Mouse (Mus musculus) naive thymus-derived CD4-positive, alpha-beta T cell, adult 2 months (primary cell): Measurements from ENCODE around the gene Chrd.

ENCODE experiments used
- DNase-seq: peaks from one replicate; pipeline ENCODE4 v3.0.0-alpha.2; 2011; ENCODE audit warnings: low read depth

Chrd gene

DNA sequence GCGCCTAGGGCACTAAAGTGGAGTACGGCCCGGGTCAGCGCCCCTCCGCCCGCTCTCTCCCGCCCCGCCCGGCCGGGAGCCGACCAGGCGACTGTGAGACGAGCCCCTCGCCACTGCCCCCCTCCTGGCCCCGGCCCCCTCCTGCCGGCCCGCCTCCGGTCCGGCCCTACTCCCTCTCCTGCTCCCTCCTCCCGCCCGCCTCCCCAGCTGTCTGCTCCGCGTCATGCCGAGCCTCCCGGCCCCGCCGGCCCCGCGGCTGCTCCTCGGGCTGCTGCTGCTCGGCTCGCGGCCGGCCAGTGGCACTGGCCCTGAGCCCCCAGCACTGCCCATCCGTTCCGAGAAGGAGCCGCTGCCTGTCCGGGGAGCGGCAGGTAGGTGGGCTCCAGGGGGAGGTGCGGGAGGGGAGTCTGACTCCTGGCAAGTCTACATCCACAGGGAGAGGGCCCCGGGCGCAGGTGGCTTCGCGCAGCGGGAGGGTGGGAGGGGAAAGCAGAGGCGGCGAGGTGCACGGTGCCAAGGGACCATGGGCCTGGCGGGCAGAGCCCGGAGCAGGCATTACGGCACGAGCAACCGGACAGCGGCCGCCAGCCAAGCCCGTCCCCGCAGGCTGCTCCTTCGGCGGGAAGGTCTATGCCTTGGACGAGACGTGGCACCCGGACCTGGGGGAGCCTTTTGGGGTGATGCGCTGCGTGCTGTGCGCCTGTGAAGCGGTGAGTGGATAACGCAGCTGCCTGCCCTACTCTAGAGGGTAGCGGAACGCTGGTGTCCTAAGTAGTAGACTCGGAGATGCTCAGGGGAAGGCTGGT, at the start of gene Chrd:
Chrd (plus strand) TSS at position 203 of the 806 bp plus-strand sequence.
- DNase-seq, result no peak

DNA sequence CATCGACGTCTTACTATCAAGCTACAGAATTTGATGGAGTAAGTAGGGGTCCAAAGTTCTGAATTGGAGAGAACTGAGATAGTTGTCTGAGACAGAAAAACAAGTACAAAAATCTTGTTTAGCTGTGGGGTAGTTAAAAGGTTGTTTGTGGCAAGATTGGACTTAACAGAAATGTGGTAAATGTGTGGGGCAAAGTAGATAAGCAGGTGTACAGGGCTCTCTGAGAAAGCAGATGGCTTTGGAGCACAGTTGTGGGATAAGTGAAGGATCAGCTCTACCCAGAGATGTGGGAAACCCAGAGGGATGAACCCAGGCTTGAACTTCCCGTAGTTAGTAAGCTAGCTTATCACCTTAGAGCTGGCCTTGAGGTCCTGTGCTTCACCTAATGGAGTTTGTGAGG, 42.2 kb upstream of the Chrd start:
- no peak for DNase-seq

DNA sequence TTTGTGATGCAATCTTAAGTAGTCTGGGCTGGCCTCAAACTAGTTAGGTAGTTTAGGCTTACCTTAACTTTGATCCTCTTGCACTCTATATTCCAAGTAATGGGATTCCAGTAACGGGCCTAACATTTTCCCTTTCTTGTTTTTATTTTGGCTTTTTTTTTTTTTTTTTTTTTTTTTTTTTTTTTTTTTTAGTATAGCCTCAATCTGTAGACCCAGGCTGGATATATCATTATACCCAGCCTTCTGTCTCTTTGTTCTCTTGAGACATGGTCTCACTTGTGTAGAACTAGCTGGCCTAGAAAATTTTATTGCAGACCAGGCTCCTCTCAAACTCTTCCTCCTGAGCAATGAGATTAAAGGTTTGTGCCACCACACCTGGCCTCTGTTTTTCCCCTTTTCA, 41.3 kb upstream of the Chrd start:
- DNase-seq, result no peak

DNA sequence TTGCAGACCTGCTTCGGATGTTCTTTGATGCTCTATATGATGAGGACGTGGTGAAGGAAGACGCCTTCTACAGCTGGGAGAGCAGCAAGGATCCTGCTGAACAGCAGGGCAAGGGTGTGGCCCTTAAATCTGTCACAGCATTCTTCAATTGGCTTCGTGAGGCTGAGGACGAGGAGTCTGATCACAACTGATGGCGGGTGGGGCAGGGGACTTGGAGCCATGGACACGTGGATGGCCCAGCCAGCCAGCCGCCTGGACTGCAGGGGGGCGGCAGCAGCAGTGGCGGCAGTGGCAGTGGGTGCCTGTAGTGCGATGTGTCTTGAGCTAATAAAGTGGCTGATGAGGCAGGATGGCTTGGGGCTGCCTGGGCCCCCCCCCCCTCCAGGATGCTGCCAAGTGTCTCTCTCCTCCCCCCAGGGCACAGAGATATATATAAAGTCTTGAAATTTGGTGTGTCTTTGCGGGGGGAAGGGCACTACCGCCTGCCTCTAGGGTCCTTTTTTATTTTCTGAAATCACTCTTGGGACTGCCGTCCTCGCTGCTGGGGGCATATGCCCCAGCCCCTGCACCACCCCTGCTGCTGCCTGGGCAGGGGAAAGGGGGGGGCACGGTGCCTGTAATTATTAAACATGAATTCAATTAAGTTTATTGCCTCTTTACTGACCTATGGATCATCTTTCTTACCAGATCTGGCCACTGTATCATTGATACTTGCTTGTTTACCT, 40.5 kb upstream of the Chrd start:
- DNase-seq, result no peak

DNA sequence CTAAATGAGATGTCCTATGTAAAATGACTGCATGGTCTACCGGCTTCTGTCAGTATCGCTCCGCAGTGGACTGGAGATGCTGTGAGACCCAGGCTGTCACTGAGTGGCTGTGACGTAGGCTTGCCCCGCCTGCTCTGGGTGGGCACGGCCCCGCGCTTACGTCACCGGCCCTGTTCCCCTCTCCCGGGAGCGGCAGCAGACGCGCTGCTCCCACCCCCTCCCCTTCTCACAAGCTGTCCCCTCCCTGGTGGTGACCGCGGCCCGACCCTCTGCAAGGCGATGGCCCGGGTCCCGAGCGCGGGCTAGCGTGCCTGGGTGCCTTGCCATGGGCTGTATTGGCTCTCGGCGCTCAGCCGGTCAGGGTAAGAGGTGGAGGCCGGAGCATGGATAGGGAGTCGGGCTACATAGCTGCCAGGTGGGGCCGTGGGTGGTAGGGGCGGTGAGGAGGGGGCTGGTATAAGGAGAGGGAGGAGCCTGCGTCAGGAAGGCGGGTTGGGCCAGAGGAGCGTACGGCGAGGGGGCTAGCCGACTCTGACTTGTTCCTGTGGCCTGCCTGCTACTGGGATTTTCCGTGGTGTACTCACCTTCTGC, 39.7 kb upstream of the Chrd start, which contains the start of gene Fam131a:
Fam131a (plus strand) TSS at position 131 of the 591 bp plus-strand sequence.
- peak; percentile 76 for DNase-seq

DNA sequence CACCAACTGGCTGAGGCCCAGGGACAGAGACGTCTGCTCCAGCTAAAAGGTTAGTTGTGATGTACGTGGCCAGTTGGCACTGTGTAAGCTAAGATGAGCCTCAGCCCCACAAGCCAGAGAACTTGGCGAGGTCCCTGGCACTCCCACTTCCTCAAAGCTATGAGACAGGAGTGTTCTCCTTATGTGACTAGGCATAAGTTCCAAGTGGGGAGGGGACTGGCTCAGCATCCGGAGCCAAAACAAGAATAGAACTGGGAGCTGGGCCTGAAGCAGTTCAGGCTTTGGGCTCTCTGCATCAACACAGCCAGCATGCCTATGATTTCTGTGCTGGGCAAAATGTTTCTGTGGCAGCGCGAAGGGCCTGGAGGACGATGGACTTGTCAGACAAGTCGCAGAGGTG, 38.1 kb upstream of the Chrd start:
- DNase-seq, result no peak

DNA sequence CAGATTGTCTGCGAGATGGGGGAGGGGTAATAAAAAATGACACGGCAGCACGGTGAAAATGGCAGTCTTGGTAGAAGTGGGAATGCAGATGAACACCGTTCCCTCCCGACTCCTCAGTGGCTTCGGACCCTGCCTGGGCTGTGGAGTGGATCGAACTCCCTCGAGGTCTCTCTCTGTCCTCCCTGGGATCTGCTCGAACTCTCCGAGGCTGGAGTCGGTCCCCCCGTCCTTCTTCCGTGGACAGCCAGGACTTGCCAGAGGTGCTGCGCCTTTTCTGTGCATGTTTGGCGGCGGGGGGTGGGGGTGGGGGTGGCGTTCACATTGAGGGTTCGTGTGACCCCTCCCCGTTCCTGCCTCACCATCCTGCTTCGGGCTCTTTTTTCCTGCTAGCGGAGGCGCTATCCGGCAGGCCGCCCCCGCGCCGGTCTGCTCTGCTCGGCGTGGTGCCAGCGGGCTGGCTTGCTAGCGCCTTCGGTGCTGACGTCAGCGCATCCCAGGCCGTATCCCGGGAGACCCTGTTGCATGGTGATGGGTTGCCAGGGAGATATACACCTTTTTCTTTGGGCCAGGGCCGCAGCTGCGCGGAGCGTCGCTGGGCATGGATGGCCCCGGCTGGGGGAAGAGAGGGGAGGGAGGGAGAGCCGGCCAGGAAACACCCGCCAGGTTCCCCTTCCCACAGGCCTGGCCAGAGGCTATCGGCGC, 37.2 kb upstream of the Chrd start:
- DNase-seq, result peak; percentile 51

DNA sequence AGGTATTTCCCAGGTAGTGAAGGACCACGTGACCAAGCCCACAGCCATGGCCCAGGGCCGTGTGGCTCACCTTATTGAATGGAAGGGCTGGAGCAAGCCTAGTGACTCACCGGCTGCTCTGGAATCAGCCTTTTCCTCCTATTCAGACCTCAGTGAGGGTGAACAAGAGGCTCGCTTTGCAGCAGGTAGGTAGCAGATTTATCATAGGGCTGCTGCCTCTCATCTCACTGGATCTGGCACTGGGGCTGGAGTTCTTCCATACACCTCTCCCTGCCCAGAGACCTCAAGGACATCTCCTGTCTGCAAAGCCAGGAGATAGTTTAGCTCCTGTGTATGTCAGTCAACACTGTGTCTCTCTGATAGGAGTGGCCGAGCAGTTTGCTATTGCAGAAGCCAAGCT, 33.7 kb upstream of the Chrd start:
- DNase-seq, result no peak

DNA sequence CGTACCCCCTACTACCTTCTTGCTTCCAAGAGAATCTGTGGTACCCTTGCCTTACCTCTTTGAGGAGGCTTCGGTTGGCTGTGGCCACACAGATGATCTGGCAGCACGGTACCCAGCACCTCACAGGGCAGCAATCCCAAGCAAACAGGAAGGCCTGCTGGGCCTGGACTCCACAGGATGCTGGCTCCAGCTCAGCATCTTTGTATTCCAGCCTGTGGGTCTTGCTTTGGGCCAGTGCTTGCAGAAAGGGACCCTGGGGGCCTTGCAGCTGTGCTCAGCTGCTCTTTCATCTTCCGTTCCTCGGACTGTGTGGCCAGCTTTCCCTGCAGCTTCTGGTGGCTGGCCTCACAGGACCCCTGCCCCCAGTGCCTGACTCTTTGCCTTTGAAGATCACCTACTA, 32.9 kb upstream of the Chrd start:
- DNase-seq, result no peak

DNA sequence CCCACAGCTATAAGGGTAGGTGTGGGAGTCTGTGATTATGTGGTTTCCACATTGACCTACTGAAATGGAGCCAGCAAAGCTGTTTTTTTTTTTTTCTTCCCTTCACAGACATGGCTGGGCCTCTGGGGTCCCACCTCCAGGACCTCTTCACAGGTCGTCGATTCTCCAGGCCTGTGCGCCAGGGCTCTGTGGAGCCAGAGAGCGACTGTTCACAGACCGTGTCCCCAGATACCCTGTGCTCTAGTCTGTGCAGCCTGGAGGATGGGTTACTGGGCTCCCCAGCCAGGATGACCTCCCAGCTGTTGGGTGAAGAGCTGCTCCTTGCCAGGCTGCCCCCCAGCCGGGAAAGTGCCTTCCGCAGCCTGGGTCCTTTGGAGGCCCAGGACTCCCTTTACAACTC, 31.6 kb upstream of the Chrd start:
- no peak for DNase-seq

DNA sequence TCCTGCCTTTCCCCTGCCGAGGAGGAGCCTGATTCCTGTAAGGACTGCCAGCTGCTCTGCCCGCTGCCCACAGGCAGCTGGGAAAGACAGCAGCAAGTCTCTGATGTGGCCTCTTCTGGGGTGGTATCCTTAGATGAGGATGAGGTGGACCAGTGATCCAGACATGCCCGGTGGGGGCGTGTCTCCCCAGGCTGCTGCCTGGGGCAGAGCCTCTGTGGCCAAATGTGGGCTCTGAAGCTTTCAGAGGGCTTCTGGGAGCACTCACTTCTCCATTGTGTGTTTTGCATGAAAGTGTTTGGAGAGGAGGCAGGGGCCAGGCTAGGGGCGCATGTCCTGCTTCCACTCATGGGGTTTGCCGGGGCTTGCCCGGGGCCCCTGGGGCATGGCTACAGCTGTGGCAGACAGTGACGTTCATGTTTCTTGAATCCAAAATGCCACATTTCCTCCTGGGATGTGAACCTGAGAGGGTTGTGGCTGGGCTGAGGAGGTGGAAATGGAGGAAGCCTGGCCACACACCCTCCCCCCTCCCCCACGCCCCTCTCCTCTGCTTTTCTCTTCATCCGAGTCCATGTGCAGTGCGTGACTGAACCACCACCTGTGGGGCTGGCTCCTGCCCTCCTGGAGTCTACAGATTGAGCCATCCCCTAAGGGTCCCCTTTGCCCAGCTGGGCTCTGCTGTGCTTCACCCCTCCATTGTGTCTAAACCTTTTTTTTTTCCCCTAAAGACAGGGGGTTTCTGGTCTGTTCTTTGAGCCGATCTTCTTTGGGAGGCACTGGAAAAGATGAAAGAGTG, 31.0 kb upstream of the Chrd start:
- DNase-seq, result no peak

DNA sequence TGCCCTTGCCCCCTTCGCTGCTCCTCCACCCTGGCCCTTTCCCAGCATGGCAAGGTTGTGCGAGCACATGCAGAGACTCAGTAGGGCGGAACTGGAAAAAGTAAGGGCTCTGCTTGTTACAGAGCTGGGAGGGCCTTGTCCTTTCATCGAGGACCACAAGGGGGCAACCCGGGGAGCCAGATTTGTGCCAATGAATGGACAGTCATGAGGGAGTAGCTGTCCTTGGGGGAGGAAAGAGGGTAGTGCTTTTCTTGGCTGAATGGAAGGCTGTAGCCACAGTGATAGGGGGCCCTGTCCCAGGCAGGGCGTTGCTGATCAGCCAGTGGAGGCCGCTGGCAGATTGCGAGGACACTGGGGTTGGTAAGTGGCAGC, 30.4 kb upstream of the Chrd start:
- DNase-seq, result peak; percentile 32

DNA sequence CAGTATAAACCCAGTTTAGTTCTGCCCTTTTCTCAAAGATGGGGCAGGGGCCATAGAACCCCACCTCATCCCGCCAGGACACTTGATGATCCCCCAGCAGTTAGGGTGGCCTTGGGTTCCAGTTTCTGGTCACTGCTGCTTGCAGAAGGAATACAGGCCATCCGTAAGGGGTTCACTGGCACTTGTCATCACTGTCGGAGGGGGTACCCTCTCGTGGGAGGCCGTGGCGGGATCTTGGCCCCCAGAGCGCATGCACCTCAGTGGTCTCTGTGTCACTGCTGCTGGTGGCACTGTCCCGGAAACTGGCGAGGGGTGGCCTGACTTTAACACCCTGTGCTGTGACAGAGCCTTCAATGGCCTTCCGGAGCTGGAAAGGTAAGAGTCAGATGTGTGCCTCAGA, 29.9 kb upstream of the Chrd start:
- no peak for DNase-seq

DNA sequence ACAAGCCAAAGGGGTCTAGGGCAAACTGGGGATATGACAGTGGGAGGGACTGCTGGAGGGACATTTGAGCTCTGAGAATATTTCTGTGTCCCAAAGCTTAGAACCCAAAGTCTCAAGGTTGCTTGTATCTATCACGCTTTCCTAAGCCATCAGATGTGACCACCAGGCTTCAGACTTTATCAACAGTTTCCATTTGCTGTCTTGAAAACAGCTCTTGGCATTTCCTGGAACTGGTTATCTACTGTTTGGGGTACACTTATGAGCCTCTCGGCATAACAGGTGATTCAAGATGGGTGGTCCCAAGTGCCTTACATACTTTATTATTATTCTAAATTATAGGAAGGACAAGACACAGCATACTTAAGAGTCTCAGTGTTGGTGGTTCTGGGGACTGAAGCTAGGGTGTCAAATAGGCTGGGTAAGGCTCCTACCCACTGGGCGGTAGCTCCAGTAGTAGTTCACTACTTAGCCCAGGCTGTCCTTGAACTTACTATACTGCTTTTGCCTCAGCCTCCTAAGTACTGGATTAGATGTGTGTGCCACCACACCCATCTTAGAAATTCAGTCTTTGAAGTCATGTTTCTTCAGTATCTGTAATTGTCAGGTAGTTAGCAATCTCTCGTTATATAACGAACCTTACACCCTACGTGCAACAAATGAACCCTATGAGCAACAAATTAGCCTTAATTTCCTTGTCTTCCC, 29.1 kb upstream of the Chrd start:
- DNase-seq, result no peak

DNA sequence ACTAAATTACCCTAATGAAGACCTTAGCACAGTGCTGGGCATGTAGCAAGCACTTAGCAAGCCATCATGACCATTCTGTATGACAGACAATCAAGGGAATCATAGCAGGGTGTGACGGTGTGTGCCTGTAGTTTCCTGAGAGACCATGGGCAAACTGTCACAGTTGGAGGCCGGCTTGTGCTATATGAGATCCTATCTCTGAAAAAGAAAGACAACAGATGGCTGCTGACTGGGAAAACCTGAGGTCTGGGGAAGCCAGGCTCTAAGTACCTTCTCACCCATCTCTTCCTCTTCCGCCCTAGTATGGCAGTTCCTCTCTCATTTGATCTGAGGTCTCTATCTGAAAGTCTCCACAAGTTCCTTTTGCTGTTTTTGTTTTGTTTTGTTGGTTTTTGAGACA, 27.1 kb upstream of the Chrd start:
- DNase-seq, result no peak

DNA sequence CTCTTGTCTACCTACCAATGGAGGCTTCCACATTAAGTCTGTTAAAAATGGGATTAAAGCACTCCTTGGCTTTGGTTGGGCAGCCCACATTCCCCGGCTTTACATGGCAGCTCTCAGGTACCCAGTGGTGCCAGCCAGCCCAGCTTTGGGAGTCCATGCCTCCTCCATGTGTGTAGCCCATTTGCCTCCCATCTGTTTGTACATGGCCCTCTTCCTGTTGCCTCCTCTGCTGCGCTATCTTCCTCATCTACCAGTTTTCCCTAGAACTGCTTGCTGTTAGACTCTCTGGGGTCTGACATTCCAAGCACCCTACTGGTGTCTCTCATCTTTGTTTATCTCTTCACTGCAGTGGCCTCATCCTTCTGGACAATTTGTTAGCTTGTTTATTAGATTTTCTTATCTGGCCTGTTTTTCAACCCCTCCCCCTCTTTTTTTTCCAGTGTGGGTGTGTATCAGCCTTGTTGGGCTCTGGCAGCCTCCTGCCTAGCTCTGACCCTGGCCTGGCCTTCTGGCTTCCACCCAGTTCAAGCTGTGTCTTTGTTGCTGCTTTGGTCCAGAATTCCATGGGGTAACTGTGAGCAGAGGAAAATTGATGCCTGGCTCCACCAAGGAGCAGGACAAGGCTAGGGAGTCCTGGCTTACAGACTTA, 26.4 kb upstream of the Chrd start:
- DNase-seq, result no peak

DNA sequence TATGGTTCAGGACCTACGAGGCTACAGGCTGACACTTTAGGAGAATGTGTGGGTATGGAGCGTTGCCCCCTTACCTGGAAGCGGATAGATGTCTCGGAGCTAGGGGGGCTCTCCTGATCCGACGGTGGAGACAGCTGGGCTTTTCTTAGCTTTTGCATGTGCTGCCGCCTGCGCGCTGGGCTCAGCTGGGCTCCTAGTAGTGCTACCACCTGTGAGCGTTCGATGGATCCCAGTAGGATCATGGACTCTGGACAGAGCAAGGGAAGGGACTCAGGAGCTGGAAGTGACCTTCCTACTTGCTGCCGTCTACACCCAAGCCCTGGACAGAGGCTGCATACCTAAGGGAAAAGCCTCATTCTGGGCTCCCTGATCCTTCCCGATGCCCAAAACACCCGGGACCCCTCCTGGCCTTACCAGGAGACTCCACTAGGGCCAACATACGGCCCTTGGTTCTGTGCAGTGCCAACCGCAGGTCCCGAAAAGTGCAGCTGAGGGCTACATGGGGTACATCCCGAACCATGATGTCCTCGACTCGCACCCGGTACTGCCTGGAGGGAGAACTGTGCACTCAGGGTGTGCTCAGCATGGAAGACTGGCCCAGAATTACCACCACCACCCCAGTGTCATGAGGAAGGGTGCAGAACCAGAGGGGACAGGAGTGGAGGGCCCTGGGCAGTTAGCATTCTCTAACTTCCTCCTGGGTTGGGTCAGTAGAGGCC, 24.5 kb upstream of the Chrd start:
- DNase-seq, result no peak

DNA sequence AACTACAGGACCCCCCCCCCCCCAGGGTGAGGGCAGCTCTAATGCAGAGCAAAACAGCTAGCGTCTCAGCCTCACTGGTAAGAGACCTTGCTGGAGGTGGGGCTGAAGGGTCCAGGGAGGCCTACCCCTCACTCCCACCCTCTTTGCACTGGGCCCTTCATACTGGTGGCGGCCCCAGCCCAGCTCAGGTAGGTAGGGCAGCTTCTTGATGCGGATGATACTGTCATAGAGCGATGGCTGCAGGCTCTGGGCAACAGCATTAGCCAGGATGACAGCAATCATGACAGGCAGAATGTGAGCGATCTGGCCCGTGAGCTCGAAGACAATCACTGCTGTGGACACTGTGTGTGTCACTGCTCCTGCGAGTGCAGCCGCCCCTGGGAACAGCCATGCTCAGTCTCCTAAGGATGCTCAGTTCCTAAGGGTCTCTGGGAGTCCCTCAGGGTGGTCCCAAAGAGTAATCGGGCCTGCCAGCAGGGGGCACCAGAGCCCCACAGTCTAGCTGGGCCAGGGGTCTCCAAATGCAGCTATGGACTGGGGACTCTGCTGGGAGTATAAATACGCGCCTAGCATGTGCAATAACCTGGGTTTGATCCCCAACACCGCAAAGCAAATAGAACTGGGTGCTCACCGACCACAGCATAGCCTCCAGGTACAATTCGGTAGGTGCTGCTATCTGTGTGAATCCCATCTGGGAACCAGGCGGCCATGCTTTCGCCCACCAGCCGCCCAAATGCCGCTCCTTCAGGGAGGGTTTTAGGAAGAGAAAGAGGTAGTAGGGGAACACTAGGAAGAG, 23.8 kb upstream of the Chrd start:
- DNase-seq, result peak; percentile 53

DNA sequence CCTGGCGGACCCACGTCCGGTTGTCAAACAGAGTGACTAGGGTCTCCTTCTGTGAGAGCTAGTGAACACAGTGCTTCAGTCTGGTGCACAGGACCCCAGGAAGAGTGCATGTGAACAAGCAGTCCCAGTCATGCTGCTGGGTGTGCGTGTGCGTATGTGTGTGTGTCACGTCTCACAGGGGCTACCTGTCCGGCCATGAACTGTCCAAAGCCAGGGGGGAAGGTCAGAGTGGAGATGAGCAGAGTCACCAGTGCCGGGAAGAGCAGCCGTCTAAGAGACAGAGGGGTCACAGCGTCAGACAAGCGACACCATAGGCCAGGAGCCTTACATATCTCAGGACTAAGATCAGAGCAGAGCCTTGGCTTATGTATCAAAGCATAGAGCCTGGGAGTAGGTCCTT, 22.6 kb upstream of the Chrd start:
- no peak for DNase-seq
